Mouse (Mus musculus): ENCODE data around the gene Olfr1058. TPM values are rescaled to one million over a fixed set of nuclear protein-coding genes. Genes with fewer than 3 reads are reported as not detected.
"Not testable (repeated sequence)": the region's sequence is repeated elsewhere in the genome, so short reads cannot be mapped to it uniquely, and the experiment has no call there.

Olfr1058 gene
- not detected in 2 replicates for total RNA-seq (2014; fragmentation: Nextera tagmentation)
- total RNA-seq (2017) = not detected in 2 replicates

DNA sequence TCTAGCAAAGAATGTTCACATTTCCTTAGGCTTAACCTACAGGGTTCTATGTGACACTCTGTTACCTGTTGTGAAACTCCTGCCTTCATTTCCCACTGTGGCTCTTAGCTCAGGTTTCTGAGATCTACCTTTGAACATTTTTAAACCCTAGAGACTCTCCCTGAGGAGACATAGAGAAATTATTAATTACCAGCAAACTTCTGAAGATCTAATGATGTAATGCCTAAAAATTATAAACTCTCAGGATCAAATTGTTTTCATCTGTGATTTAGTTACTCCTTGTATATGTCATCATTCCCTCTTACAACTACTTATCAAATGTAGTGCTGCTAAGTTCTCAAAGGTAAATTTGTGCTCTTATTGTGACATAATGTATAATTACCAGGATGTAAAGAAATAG is at the start of gene Olfr1058:
Gene Olfr1058, minus strand, starts transcription at position 101 of the 400 bp plus-strand sequence.
- not testable (repeated sequence) for ATAC-seq (replicated peaks; ENCODE audit: low FRiP score, low TSS enrichment, poor library complexity, severe bottlenecking)

DNA sequence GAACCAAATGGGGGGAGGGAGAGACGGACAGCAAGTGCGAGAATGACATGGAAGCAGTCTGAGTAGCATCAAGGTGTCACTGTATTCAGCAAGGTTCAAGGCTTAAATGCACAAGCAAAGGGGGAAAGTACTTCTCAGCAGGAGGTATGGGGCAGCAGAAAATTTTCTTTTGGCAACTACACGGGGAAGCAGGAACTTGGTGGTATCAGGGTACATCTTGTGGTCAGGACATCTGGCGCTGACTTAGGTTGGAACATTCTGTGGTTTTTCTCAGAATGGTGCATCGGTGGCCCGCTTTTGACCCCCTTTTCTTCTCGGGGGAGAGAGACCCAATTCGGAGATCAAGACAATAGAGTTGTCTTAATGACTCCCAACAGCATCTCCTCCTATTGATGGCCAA is 40.1 kb upstream of the Olfr1058 start:
- not testable (repeated sequence) for ATAC-seq (replicated peaks; ENCODE audit: low FRiP score, low TSS enrichment, poor library complexity, severe bottlenecking)

DNA sequence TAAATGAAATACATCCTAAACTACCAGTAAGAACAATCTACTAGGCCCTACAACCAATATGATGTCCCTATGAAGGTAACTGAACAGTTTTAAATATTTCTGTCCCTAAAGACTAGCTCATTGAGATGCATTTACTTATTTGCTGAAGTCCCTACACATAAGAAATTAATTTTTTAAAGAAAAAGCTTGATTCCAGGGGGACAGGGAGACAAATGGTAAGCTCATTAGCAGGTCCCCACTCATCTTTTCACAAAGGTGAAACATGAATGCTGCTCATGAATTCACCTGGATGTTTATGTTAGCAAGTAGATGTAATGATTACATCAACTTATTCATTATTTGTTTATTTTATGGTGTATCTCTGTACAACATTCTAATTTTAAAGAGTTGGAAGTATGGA is 38.3 kb upstream of the Olfr1058 start, which contains the start of gene Olfr1062:
Gene Olfr1062, minus strand, starts transcription at position 101 of the 400 bp plus-strand sequence.
- not testable (repeated sequence) for ATAC-seq (replicated peaks; ENCODE audit: low FRiP score, low TSS enrichment, poor library complexity, severe bottlenecking)

DNA sequence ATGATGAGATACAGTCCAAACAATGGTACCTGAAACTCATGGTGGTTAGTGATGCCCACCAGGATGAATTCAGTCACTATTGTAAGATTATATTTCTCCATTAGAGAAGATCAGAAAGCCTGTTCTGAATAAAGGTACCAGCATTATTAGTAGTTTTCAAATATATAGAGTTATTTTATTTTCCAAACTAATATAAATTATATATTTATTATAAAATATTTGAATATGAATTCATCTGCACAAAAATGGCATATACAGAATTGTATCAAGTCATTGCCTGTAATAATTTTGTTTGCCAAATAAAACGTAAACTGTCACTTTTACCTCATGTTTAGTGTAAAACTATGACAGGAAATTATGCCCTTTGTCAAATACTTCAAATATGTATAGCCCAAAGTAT is 25.6 kb upstream of the Olfr1058 start, which contains the start of gene Olfr1061:
Gene Olfr1061, minus strand, starts transcription at position 101 of the 400 bp plus-strand sequence.
- no peak for ATAC-seq (replicated peaks; ENCODE audit: low FRiP score, low TSS enrichment, poor library complexity, severe bottlenecking)

DNA sequence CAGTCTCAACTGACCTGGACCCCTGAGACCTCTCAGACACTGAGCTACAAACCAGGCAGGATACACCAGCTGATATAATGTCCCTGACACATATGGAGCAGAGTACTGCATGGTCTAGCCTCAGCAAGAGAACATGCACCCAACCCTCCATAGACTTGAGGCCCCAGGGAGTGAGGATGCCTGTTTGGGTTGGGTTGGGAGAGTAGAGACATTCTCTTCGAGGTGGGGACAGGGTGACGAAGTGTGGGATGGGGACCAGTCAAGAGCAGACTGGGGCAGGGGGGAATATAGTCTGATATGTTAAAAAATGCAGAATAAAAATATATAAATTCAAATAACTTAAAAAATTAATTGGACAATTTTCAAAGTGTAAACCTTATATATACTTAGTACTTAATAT is 6.8 kb upstream of the Olfr1058 start:
- ATAC-seq (replicated peaks; ENCODE audit: low FRiP score, low TSS enrichment, poor library complexity, severe bottlenecking) = no peak

DNA sequence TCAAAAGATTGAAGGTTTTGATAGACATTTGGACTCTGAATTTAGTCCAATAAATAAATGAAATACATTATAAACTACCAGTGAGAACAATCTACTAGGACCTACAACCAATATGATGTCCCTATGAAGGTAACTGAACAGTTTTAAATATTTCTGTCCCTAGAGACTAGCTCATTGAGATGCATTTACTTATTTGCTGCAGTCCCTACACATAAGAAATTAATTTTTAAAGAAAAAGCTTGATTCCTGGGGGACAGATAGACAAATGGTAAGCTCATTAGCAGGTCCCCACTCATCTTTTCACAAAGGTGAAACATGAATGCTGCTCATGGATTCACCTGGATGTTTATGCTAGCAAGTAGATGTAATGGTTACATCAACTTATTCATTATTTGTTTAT is 10.1 kb downstream of the Olfr1058 start, which contains the start of gene Olfr1057:
Gene Olfr1057, minus strand, starts transcription at position 101 of the 400 bp plus-strand sequence.
- no peak for ATAC-seq (replicated peaks; ENCODE audit: low FRiP score, low TSS enrichment, poor library complexity, severe bottlenecking)

DNA sequence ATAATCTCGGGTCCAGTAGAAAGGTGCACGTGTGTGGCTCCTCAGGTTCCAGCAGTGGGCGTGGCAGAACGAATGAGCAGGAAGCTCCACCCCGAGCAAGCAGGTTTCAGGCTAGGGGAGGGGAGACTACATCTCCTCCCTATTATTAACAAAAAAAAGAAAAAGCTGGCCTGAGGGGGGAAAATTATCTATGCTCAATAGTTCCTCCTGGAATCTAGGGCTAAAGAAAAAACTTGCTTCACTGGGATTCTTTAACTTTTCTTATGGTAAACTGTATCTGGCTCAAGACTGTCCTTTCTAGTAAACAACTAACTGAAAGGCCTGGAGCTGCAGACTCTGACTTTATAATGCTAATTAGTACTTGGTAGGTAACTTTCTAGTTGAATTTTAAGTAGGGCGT is 22.0 kb downstream of the Olfr1058 start:
- not testable (repeated sequence) for ATAC-seq (replicated peaks; ENCODE audit: low FRiP score, low TSS enrichment, poor library complexity, severe bottlenecking)

DNA sequence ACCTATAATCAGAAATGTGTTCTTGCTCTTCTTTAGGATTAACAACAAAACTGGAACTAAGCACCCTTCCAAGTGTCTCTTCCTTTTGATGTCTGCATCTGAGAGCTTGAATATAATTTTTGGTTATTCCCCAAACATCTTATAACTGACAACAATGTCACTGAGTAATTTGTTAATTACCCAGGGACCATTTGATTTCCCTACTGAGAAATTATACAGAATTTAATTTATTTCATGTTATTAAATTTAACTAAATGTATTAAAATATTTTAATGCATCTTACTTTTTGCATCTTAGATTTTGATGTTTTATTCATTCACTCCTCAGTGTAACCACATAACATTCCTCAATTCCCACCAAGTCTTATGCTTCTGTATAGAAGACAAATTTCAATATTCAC is 26.0 kb downstream of the Olfr1058 start, which contains the start of gene Olfr1056:
Gene Olfr1056, minus strand, starts transcription at position 101 of the 400 bp plus-strand sequence.
- no peak for ATAC-seq (replicated peaks; ENCODE audit: low FRiP score, low TSS enrichment, poor library complexity, severe bottlenecking)

DNA sequence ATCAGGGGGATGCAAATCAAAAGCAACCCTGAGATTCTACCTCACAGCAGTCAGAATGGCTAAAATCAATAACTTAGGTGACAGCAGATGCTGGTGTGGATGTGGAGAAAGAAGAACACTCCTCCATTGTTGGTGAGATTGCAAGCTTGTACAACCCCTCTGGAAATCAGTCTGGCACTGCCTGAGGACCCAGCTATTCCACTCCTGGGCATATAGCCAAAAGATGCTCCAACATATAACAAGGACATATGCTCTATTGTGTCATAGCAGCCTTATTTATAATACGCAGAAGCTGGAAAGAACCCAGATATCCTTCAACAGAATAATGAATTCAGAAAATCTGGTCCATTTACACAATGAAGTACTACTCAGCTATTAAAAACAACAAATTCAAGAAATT is 36.6 kb downstream of the Olfr1058 start:
- ATAC-seq (replicated peaks; ENCODE audit: low FRiP score, low TSS enrichment, poor library complexity, severe bottlenecking) = not testable (repeated sequence)

DNA sequence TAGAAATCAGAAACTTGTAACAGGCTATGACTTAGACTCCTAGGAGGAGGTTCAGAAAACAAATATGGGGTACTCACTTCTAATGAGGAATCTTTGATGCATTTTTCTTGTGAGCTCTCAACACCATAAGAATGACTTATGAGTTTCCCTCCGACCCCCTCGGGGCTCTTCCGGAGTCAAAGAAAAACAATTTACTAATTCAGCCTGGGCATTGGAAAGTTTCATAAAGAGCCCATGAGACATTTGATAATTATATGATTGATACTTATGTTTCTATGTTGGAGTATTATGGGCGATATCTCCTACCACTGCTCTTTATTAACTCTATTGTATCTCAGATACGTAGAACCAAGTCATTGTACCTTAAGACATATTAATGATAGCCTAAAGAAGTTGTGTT is 38.2 kb downstream of the Olfr1058 start, which contains the start of gene Olfr1055:
Gene Olfr1055, minus strand, starts transcription at position 101 of the 400 bp plus-strand sequence.
- ATAC-seq (replicated peaks; ENCODE audit: low FRiP score, low TSS enrichment, poor library complexity, severe bottlenecking) = no peak

DNA sequence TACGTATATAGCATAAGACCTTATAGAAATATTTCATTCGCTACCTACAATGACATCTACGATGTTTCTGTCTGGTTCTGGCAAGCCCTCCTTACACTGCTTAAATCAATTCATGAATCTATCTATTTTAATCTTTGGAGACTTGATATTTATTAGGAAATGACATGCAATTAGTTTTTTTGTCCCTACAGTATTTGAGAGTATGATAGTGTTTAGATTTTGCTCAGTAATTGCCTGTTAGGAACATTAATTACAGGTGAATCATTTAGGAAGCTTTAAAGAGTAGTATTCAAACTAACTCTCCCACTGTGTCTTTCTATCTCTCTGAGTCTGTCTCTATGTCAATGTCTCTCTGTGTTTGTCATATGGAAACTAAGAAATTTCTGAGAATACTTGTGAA is 53.0 kb downstream of the Olfr1058 start, which contains the start of gene Olfr1054:
Gene Olfr1054, minus strand, starts transcription at position 101 of the 400 bp plus-strand sequence.
- ATAC-seq (replicated peaks; ENCODE audit: low FRiP score, low TSS enrichment, poor library complexity, severe bottlenecking) = no peak

Other genes with a start within 250 kb of the Olfr1058 start
- not detected in 2 replicates for gene Olfr1040, start 241.8 kb downstream of the Olfr1058 start, total RNA-seq (2014; fragmentation: Nextera tagmentation)
- not detected in 2 replicates for gene Olfr1040, start 241.8 kb downstream of the Olfr1058 start, total RNA-seq (2017)
- not detected in 2 replicates for gene Olfr1042, start 226.7 kb downstream of the Olfr1058 start, total RNA-seq (2014; fragmentation: Nextera tagmentation)
- gene Olfr1042, start 226.7 kb downstream of the Olfr1058 start, total RNA-seq (2017) = not detected in 2 replicates
- gene Olfr1043, start 221.0 kb downstream of the Olfr1058 start, total RNA-seq (2014; fragmentation: Nextera tagmentation) = not detected in 2 replicates
- not detected in 2 replicates for gene Olfr1043, start 221.0 kb downstream of the Olfr1058 start, total RNA-seq (2017)
- gene Olfr1044, start 210.7 kb downstream of the Olfr1058 start, total RNA-seq (2014; fragmentation: Nextera tagmentation) = not detected in 2 replicates
- not detected in 2 replicates for gene Olfr1044, start 210.7 kb downstream of the Olfr1058 start, total RNA-seq (2017)
- gene Olfr52, start 202.9 kb downstream of the Olfr1058 start, total RNA-seq (2014; fragmentation: Nextera tagmentation) = not detected in 2 replicates
- gene Olfr52, start 202.9 kb downstream of the Olfr1058 start, total RNA-seq (2017) = not detected in 2 replicates
- gene Olfr1045, start 185.6 kb downstream of the Olfr1058 start, total RNA-seq (2014; fragmentation: Nextera tagmentation) = not detected in 2 replicates
- gene Olfr1045, start 185.6 kb downstream of the Olfr1058 start, total RNA-seq (2017) = not detected in 2 replicates
- gene Olfr1046, start 169.2 kb downstream of the Olfr1058 start, total RNA-seq (2014; fragmentation: Nextera tagmentation) = not detected in 2 replicates
- not detected in 2 replicates for gene Olfr1046, start 169.2 kb downstream of the Olfr1058 start, total RNA-seq (2017)
- gene Olfr1047, start 157.2 kb downstream of the Olfr1058 start, total RNA-seq (2014; fragmentation: Nextera tagmentation) = not detected in 2 replicates
- not detected in 2 replicates for gene Olfr1047, start 157.2 kb downstream of the Olfr1058 start, total RNA-seq (2017)
- gene Olfr1048, start 148.3 kb downstream of the Olfr1058 start, total RNA-seq (2014; fragmentation: Nextera tagmentation) = not detected in 2 replicates
- gene Olfr1048, start 148.3 kb downstream of the Olfr1058 start, total RNA-seq (2017) = not detected in 2 replicates
- gene Olfr1049, start 130.2 kb downstream of the Olfr1058 start, total RNA-seq (2014; fragmentation: Nextera tagmentation) = not detected in 2 replicates
- not detected in 2 replicates for gene Olfr1049, start 130.2 kb downstream of the Olfr1058 start, total RNA-seq (2017)
- gene Olfr1051, start 109.5 kb downstream of the Olfr1058 start, total RNA-seq (2014; fragmentation: Nextera tagmentation) = not detected in 2 replicates
- gene Olfr1051, start 109.5 kb downstream of the Olfr1058 start, total RNA-seq (2017) = not detected in 2 replicates
- gene Olfr1052, start 96.1 kb downstream of the Olfr1058 start, total RNA-seq (2014; fragmentation: Nextera tagmentation) = not detected in 2 replicates
- not detected in 2 replicates for gene Olfr1052, start 96.1 kb downstream of the Olfr1058 start, total RNA-seq (2017)
- not detected in 2 replicates for gene Olfr1053, start 73.3 kb downstream of the Olfr1058 start, total RNA-seq (2014; fragmentation: Nextera tagmentation)
- not detected in 2 replicates for gene Olfr1053, start 73.3 kb downstream of the Olfr1058 start, total RNA-seq (2017)
- gene Olfr1054, start 53.1 kb downstream of the Olfr1058 start, total RNA-seq (2014; fragmentation: Nextera tagmentation) = not detected in 2 replicates
- gene Olfr1054, start 53.1 kb downstream of the Olfr1058 start, total RNA-seq (2017) = not detected in 2 replicates
- not detected in 2 replicates for gene Olfr1055, start 38.3 kb downstream of the Olfr1058 start, total RNA-seq (2014; fragmentation: Nextera tagmentation)
- not detected in 2 replicates for gene Olfr1055, start 38.3 kb downstream of the Olfr1058 start, total RNA-seq (2017)
- not detected in 2 replicates for gene Olfr1056, start 26.1 kb downstream of the Olfr1058 start, total RNA-seq (2014; fragmentation: Nextera tagmentation)
- not detected in 2 replicates for gene Olfr1056, start 26.1 kb downstream of the Olfr1058 start, total RNA-seq (2017)
- gene Olfr1057, start 10.2 kb downstream of the Olfr1058 start, total RNA-seq (2014; fragmentation: Nextera tagmentation) = not detected in 2 replicates
- gene Olfr1057, start 10.2 kb downstream of the Olfr1058 start, total RNA-seq (2017) = not detected in 2 replicates
- not detected in 2 replicates for gene Olfr1061, start 25.5 kb upstream of the Olfr1058 start, total RNA-seq (2014; fragmentation: Nextera tagmentation)
- not detected in 2 replicates for gene Olfr1061, start 25.5 kb upstream of the Olfr1058 start, total RNA-seq (2017)
- not detected in 2 replicates for gene Olfr1062, start 38.2 kb upstream of the Olfr1058 start, total RNA-seq (2014; fragmentation: Nextera tagmentation)
- not detected in 2 replicates for gene Olfr1062, start 38.2 kb upstream of the Olfr1058 start, total RNA-seq (2017)
- gene Olfr1065, start 62.0 kb upstream of the Olfr1058 start, total RNA-seq (2014; fragmentation: Nextera tagmentation) = not detected in 2 replicates
- not detected in 2 replicates for gene Olfr1065, start 62.0 kb upstream of the Olfr1058 start, total RNA-seq (2017)
- gene Olfr1066, start 67.7 kb upstream of the Olfr1058 start, total RNA-seq (2014; fragmentation: Nextera tagmentation) = not detected in 2 replicates
- not detected in 2 replicates for gene Olfr1066, start 67.7 kb upstream of the Olfr1058 start, total RNA-seq (2017)
- gene Olfr228, start 98.8 kb upstream of the Olfr1058 start, total RNA-seq (2014; fragmentation: Nextera tagmentation) = not detected in 2 replicates
- gene Olfr228, start 98.8 kb upstream of the Olfr1058 start, total RNA-seq (2017) = not detected in 2 replicates
- not detected in 2 replicates for gene Olfr1076, start 119.9 kb upstream of the Olfr1058 start, total RNA-seq (2014; fragmentation: Nextera tagmentation)
- not detected in 2 replicates for gene Olfr1076, start 119.9 kb upstream of the Olfr1058 start, total RNA-seq (2017)
- not detected in 2 replicates for gene Olfr1079, start 153.9 kb upstream of the Olfr1058 start, total RNA-seq (2014; fragmentation: Nextera tagmentation)
- not detected in 2 replicates for gene Olfr1079, start 153.9 kb upstream of the Olfr1058 start, total RNA-seq (2017)
- not detected in 2 replicates for gene Olfr1080, start 169.7 kb upstream of the Olfr1058 start, total RNA-seq (2014; fragmentation: Nextera tagmentation)
- gene Olfr1080, start 169.7 kb upstream of the Olfr1058 start, total RNA-seq (2017) = not detected in 2 replicates
- gene Olfr1082, start 210.4 kb upstream of the Olfr1058 start, total RNA-seq (2014; fragmentation: Nextera tagmentation) = not detected in 2 replicates
- not detected in 2 replicates for gene Olfr1082, start 210.4 kb upstream of the Olfr1058 start, total RNA-seq (2017)

Data from megakaryocyte-erythroid progenitor cell, adult 5-6 weeks (primary cell).